Mouse (Mus musculus): ENCODE data around the gene Plekha1.
A peak's percentile ranks its signal among the peaks of the same experiment; 100 is the strongest.

The Plekha1 gene

GRCm38 (mm10) chr7:130918260-130918659 is 52.7 kb downstream of the Plekha1 start:
- no peak for DNase-seq (ENCODE audit: low spot score in 2 of 2)

DNA sequence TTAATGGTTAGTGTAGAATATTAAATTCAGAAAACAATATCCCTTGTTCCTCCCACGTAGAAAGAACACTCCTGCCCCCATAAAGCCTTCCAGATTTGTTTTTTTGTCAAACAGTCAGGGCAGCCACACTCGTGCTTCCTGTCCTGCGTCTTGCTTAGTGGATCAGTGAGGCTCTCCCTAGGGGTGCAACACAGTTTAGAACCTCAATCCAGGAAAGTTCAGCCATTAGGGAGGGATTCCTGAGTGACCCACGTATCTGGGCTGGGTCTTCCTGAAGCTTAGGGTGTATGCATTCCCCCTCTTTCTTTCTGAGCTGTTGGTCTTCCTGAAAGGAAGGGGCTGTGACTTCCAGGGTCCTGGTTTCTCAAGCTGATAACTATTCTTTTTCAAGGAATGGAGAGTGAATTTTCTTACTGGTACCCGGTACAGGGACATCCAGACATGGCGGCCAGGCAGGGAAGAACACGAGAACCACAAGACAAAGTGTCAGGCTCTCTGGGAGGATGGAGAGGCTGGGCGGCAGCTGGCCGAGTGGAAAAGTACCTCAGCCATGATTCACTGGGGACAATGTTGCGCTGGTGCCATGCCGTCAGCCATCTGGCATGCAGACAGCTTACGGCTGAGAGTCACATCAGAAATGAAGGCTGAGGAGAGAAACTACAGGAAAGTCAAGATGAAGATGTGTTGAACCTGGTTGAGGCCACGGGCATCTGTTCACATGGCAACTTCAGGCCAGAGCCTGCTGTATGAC is 57.6 kb downstream of the Plekha1 start:
- no peak for DNase-seq (ENCODE audit: low spot score in 2 of 2)

GRCm38 (mm10) chr7:130930401-130930800 is 64.8 kb downstream of the Plekha1 start:
- DNase-seq (ENCODE audit: low spot score in 2 of 2), result no peak

GRCm38 (mm10) chr7:130932921-130933320 is 67.4 kb downstream of the Plekha1 start:
- DNase-seq (ENCODE audit: low spot score in 2 of 2), result no peak

DNA sequence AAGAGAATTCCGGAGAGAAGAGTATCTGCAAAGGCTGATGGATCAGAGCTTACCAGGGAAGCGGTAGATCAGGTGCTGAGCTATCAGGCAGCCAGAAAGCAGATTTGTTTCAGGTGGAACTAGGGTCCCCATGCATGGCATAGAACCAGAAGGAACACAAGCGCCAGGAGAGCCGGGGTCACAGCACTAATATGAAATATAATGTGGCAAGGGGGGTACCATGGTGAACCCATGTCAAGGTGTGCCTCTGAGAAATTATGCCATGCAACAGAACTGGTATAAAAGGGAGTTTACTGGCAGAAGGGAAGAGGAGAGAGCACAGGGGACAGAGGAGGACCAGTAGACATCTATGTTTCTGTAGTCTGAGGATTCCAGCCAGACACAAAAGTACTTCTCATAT is 69.1 kb downstream of the Plekha1 start:
- DNase-seq (ENCODE audit: low spot score in 2 of 2), result no peak

- DNase-seq (ENCODE audit: low spot score in 2 of 2), result no peak
These were observed 69.9 kb downstream of the Plekha1 start for GRCm38 (mm10) chr7:130935421-130935792.

GRCm38 (mm10) chr7:130935793-130936471 is 70.4 kb downstream of the Plekha1 start, which contains the start of gene Htra1:
Gene Htra1, plus strand, starts transcription at chr7:130936111.
- peak in 1 of 2 experiments; percentile 14 for DNase-seq (ENCODE audit: low spot score in 2 of 2)

DNA sequence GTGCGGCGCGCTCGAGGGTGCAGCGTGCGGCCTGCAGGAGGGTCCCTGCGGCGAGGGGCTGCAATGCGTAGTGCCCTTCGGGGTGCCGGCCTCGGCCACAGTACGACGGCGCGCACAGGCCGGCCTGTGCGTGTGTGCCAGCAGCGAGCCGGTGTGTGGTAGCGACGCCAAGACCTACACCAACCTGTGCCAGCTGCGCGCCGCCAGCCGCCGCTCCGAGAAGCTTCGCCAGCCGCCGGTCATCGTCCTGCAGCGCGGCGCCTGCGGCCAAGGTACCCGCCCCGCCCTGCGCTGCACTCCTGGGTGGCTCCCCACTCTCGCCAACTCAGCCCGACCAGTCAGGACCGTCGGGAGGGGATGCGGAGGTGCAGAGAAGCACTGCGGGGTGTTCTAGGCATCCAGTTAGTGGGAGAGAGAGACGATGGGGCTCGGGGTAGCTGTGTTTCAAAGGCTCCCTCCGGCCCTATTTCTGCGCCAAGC is 71.0 kb downstream of the Plekha1 start:
- DNase-seq (ENCODE audit: low spot score in 2 of 2), result no peak

- DNase-seq (ENCODE audit: low spot score in 2 of 2), result no peak
These were observed 71.8 kb downstream of the Plekha1 start for GRCm38 (mm10) chr7:130937266-130937841.

- no peak for DNase-seq (ENCODE audit: low spot score in 2 of 2)
These were observed 72.4 kb downstream of the Plekha1 start for GRCm38 (mm10) chr7:130938005-130938404.

- no peak for DNase-seq (ENCODE audit: low spot score in 2 of 2)
These were observed 73.3 kb downstream of the Plekha1 start for GRCm38 (mm10) chr7:130938896-130939295.

DNA sequence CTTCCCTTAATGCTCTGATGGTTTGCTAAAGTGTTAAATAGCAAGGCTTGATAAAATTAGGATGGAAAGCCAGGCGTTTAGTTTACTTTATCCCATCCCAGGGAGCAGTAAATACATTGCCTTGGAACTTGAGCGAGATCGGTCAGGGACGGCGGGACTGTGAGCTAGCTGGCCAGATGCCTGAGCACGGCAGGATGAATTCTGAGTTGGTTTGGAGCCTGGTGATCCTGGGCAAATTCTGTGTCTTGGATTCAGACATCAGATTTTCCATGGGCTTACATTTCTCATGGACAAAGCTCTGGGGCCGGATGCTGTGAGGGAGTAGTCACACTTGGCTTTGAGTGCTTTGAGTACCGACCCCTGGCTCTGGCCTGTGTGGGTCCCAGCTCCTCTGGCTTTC is 75.2 kb downstream of the Plekha1 start:
- no peak for DNase-seq (ENCODE audit: low spot score in 2 of 2)

DNA sequence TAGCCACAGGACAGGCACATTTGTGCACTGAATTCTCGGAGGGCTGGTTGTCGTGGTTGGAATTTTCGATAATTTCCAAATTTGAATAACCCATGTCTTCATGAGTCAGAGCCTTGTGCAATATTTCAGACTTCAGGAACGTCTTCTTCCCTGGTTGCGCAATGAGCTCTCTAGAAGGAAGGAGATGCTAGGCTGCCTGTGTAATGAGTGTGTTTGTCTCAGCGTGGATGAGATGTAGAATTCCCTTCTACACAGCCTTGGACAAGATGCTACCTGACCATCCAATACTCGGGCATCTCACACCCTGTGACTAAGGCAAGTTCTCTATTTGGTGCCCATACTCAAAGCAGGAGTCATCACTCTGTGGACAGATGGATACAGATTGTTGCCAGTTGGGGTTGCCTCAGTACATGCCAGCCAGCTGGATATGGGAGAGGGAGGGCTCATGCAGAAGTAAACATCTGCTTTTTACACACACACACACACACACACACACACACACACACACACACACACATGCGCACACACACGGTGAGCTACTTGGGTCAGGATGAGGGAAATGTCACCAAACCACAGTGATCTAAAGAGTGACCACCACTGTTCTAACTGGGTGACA is 77.8 kb downstream of the Plekha1 start:
- no peak for DNase-seq (ENCODE audit: low spot score in 2 of 2)

- no peak for DNase-seq (ENCODE audit: low spot score in 2 of 2)
These were observed 79.4 kb downstream of the Plekha1 start for GRCm38 (mm10) chr7:130944766-130945475.

DNA sequence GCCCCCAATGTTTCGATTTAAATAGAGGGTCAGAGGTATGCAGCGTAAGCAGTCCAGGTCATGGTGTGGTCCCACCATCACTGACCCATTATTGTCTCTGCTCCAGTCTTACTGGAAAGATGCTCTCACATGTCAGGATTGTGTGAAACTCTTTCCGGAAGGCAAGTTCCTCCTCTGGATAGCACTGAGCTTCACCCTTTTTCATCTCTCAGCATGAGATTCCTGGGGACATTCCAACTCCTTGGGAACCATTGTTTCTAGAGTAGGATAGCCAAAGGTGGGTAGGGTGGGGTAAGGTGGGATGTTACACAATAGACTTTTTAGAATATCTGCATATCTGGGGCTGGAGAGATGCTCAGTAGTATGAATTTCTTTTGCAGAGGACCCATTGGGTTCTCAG is 80.2 kb downstream of the Plekha1 start:
- no peak for DNase-seq (ENCODE audit: low spot score in 2 of 2)

DNA sequence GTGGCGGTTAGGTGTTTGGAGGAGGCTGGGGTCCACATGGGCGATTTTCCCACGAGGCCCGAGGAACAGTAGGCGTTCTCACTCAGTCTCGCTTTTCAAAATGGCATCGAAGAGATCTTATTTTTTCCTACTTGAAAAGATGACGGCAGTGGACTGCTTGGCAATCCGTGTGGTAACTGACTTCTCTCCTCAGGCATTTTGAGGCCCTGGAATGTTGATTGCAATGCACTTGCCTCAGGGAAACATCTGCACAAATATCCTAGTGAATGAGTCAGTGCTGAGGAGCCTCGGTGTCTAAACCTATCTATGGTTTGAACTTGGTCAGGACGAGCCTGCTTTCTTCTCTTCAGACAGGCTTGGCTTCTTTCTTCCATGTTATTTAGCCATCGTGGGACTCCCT is 80.7 kb downstream of the Plekha1 start:
- no peak for DNase-seq (ENCODE audit: low spot score in 2 of 2)

DNA sequence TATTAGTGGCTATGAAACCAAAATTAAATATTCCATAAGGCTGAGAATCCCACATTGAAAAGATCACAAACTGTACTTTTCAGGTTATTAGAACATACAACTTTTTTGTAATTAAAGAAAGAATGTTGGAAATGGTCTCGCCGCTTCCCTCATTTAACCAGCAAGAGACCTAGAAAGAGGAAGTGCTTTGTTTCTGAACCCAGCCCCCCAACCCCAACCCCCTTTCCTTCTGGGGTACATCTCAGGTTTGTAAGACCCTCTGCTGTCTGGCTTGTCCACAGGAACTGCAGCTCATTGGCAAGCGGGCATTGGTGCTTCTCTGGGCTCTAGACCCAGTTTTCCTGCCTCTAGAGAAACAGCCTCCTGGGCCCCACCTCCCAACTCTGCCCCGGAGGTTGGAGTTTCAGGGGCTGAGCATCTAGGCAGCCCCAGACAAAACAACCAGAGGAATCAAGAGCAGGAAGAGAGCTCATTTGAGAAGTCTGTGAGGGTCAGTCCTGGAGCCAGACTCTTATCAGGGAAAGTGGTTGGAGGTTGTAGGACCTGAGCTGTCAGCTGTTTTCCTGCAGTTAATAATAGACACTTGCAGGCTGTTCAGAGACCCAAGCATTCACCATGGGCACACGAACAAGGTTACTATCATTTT is 83.1 kb downstream of the Plekha1 start:
- DNase-seq (ENCODE audit: low spot score in 2 of 2), result no peak

DNA sequence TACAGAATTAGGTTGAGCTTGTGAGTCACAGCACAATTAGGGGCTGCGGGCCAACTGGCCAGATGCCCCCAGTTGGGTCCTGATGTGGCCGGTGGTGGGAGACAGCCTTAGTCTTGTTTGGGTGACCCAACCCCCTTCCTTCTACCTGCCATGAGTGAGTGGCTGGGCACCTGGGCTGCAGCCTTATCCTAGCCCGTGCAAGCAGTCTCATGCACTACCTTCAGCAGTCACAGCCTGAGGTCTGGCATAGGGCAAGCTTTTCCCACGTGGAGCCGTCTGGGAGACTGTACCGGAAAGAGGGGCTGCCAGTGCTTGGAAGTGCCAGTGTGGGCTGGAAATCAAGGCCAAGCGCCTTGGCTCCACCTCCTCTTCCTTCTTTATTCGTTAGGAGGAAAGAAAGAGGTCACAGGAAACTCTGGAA is 83.8 kb downstream of the Plekha1 start:
- no peak for DNase-seq (ENCODE audit: low spot score in 2 of 2)

DNA sequence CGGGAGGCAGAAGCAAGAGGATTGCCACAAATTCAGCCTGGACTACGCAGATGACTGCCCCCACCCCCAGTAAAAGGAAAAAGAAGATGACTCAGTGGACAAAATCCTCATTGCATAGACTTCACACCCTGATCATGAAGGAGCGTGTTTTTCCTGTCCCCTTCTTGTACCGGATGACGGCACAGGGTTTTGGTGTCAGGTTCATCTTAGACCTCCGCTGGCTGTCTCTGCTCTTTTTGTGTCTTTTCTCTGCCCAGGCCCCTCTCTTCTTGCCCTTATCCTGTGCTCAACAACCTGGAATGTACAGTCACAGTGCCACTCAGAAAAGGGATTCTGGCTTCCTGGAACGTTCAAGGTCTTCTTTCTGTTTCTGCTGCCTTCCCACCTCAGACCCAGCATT is 84.9 kb downstream of the Plekha1 start:
- no peak for DNase-seq (ENCODE audit: low spot score in 2 of 2)

DNA sequence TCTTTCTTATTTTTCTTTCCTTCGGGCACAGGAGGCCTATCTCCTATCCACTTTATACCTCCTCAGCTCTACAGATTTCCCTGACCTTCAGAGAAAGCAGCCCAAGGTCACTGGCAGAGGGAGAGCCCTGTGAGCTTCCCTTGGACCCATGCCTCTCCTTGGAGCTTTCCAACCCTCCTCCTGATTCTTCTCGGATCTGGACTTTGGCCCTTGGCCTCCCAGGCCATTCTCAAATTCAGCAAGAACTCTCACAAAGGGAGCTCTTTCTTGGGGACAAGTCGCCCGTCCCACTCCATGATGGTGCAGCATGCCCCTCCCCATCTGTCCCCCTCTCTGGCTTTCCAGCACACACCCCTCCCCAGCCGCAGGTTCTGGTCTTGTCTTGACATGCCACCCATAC is 85.4 kb downstream of the Plekha1 start:
- no peak for DNase-seq (ENCODE audit: low spot score in 2 of 2)

GRCm38 (mm10) chr7:130953376-130953775 is 87.8 kb downstream of the Plekha1 start:
- DNase-seq (ENCODE audit: low spot score in 2 of 2), result no peak

All from spleen, postnatal 14 days (tissue).